Mouse (Mus musculus): Measurements from ENCODE around the gene Tbca.

Gene Tbca

GRCm38 (mm10) chr13:94847870-94848269 lies 59.2 kb downstream of the Tbca start:
- no peak for DNase-seq (ENCODE audit: low read depth, low spot score)

- no peak for DNase-seq (ENCODE audit: low read depth, low spot score)
These were observed 60.6 kb downstream of the Tbca start for GRCm38 (mm10) chr13:94849351-94849750.

GRCm38 (mm10) chr13:94858016-94858575 lies 69.4 kb downstream of the Tbca start:
- no peak for DNase-seq (ENCODE audit: low read depth, low spot score)

- no peak for DNase-seq (ENCODE audit: low read depth, low spot score)
These were observed 70.5 kb downstream of the Tbca start for GRCm38 (mm10) chr13:94859256-94859655.

- no peak for DNase-seq (ENCODE audit: low read depth, low spot score)
These were observed 74.0 kb downstream of the Tbca start for GRCm38 (mm10) chr13:94862491-94863230.

- no peak for DNase-seq (ENCODE audit: low read depth, low spot score)
These were observed 78.2 kb downstream of the Tbca start for GRCm38 (mm10) chr13:94866906-94867305.

- DNase-seq (ENCODE audit: low read depth, low spot score): no peak
These were observed 79.1 kb downstream of the Tbca start for GRCm38 (mm10) chr13:94867772-94868171.

- DNase-seq (ENCODE audit: low read depth, low spot score): no peak
These were observed 79.8 kb downstream of the Tbca start for GRCm38 (mm10) chr13:94868478-94868950.

- no peak for DNase-seq (ENCODE audit: low read depth, low spot score)
These were observed 80.8 kb downstream of the Tbca start for GRCm38 (mm10) chr13:94869541-94869940.

- DNase-seq (ENCODE audit: low read depth, low spot score): no peak
These were observed 81.4 kb downstream of the Tbca start for GRCm38 (mm10) chr13:94870071-94870460.

- DNase-seq (ENCODE audit: low read depth, low spot score): no peak
These were observed 81.9 kb downstream of the Tbca start for GRCm38 (mm10) chr13:94870461-94871186.

GRCm38 (mm10) chr13:94871806-94872320 lies 83.2 kb downstream of the Tbca start:
- DNase-seq (ENCODE audit: low read depth, low spot score): no peak

- DNase-seq (ENCODE audit: low read depth, low spot score): no peak
These were observed 83.7 kb downstream of the Tbca start for GRCm38 (mm10) chr13:94872439-94872838.

- DNase-seq (ENCODE audit: low read depth, low spot score): no peak
These were observed 84.7 kb downstream of the Tbca start for GRCm38 (mm10) chr13:94873111-94874038.

GRCm38 (mm10) chr13:94874039-94874425 lies 85.3 kb downstream of the Tbca start:
- DNase-seq (ENCODE audit: low read depth, low spot score): no peak

GRCm38 (mm10) chr13:94874656-94875395 lies 86.1 kb downstream of the Tbca start:
- no peak for DNase-seq (ENCODE audit: low read depth, low spot score)

- no peak for DNase-seq (ENCODE audit: low read depth, low spot score)
These were observed 86.7 kb downstream of the Tbca start, which contains the start of gene Otp for GRCm38 (mm10) chr13:94875396-94875880. Gene Otp, plus strand, starts transcription at chr13:94875602.

GRCm38 (mm10) chr13:94876286-94877210 lies 87.8 kb downstream of the Tbca start:
- DNase-seq (ENCODE audit: low read depth, low spot score): no peak

- no peak for DNase-seq (ENCODE audit: low read depth, low spot score)
These were observed 88.5 kb downstream of the Tbca start for GRCm38 (mm10) chr13:94877211-94877590.

All from 3T3-L1 (cell line).